17 mouse cellular contexts compared by ENCODE assay signal in the genomic region with DNA sequence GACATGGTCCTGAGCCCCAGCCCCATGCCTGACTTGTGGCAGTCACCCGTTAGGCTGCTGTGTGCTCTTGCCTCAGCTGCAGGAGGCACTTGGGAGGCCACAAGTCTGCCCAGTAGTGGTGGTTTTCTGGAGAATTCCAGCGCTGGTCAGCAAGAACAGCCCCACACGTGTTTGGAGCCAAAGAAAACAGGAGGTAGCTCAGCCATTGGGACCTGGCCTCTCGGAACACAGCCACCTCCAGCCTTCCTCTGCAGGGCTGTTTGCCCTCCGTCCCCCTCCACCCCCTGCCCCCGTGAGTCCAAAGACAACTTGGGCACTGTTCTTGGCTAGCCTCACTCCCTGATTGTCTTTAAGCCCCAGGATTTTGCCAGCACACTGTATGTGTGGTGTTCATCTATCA. TPM values are rescaled to one million over a fixed set of nuclear protein-coding genes. Genes with fewer than 3 reads are reported as not detected.
DNase-seq lines count a peak whose midpoint lies in the region; ATAC-seq and TF ChIP-seq lines count a peak whose summit lies in the region.
"Had no signal": no experiment of that assay in that cellular context is flagged by ENCODE, and none has a peak within 500 bp of the region (broad histone marks: within the 10 kb centered on the region; RNA-seq: fewer than 3 reads in every experiment).

No protein-coding gene starts in this region.

- 0 out of 2 replicates have a peak, but pooled peaks cover 3% of the 10 kb centered on the region for H3K9me3 ChIP-seq in heart, embryonic 16.5 days (replicated peaks; ENCODE audit: control insufficient read depth, low read length)
- no peaks in the 10 kb centered on the region for H3K9me3 ChIP-seq in hindbrain, embryonic 14.5 days (ENCODE audit: control insufficient read depth, low read length)
- H3K9me3 ChIP-seq: embryonic facial prominence, embryonic 13.5 days; forebrain, embryonic 13.5 days had no signal

- peak overlapping the region; percentile 12; the same call in 1 of the 2 replicates for H3K27ac ChIP-seq in heart, embryonic 16.5 days (ENCODE audit: low read length)
- no peak overlapping the region for H3K27ac ChIP-seq in hindbrain, embryonic 14.5 days
- H3K27ac ChIP-seq: embryonic facial prominence, embryonic 13.5 days; forebrain, embryonic 13.5 days; macrophage had no signal

- H3K36me3 ChIP-seq in heart, embryonic 16.5 days (ENCODE audit: control insufficient read depth, insufficient read depth): no peaks in the 10 kb centered on the region
- H3K36me3 ChIP-seq in hindbrain, embryonic 14.5 days (replicated peaks; ENCODE audit: control insufficient read depth, insufficient read depth): no peaks in the 10 kb centered on the region
- H3K36me3 ChIP-seq: embryonic facial prominence, embryonic 13.5 days had no signal

- CTCF ChIA-PET in Patski (lab: Charles Lee): interaction anchor here (0.8 to 2.0 kb wide), 3 partner anchors 11 to 133 kb away, joined by 3 to 9 read pairs (median 4); no protein-coding TSS in a partner anchor

- H3K9ac ChIP-seq in heart, embryonic 16.5 days (ENCODE audit: low read length): no peak overlapping the region
- no peak overlapping the region for H3K9ac ChIP-seq in hindbrain, embryonic 14.5 days
- H3K9ac ChIP-seq: embryonic facial prominence, embryonic 13.5 days; forebrain, embryonic 13.5 days had no signal

- no peak overlapping the region for H3K4me2 ChIP-seq in heart, embryonic 16.5 days (ENCODE audit: low read depth, low read length)
- H3K4me2 ChIP-seq in hindbrain, embryonic 14.5 days (replicated peaks): no peak overlapping the region
- H3K4me2 ChIP-seq: embryonic facial prominence, embryonic 13.5 days; forebrain, embryonic 13.5 days had no signal

- in situ Hi-C loops in Patski (cut with MboI; ENCODE audit: low pct_unique_long_range_greater_than_20kb): loop anchor here (10.0 kb wide), 1 partner anchor 1843 kb away; a partner anchor contains a TSS

- DNase-seq in adrenal gland, postnatal 10 days: peak; percentile 26
- no peak for DNase-seq in adrenal gland, adult 18-20 months (ENCODE audit: low spot score in 2 of 2)
- no peak for DNase-seq in heart, postnatal 4 days
- DNase-seq in Patski (ENCODE audit: low read depth, low spot score): no peak
- DNase-seq in kidney, postnatal 4 days: peak; percentile 18 to 42
- DNase-seq in hindbrain, embryonic 14.5 days (ENCODE audit: low spot score): no peak
- DNase-seq in right cerebral cortex, adult 2 months (ENCODE audit: low spot score in 2 of 2): no peak
- DNase-seq: adrenal gland, postnatal 25 days; layer of hippocampus, adult 9-11 months; lung, adult 18-20 months; midbrain, embryonic 14.5 days; right cerebral cortex, postnatal 4 days had no signal

- 49% methylated on average over 6 of the region's 6 CpGs for WGBS in heart, embryonic 16.5 days
- WGBS in hindbrain, embryonic 14.5 days: 35% methylated on average over 6 of the region's 6 CpGs

- H3K27me3 ChIP-seq in heart, embryonic 16.5 days (ENCODE audit: control insufficient read depth, insufficient read depth, low read length): peaks cover 50% of the 10 kb centered on the region
- no peaks in the 10 kb centered on the region for H3K27me3 ChIP-seq in Patski
- H3K27me3 ChIP-seq in hindbrain, embryonic 14.5 days (ENCODE audit: control insufficient read depth, insufficient read depth, low read length): peaks cover 56% of the 10 kb centered on the region

- H3K4me1 ChIP-seq in heart, embryonic 16.5 days (ENCODE audit: control insufficient read depth, insufficient read depth, low read length): peaks cover 20% of the 10 kb centered on the region
- H3K4me1 ChIP-seq in hindbrain, embryonic 14.5 days (replicated peaks; ENCODE audit: control insufficient read depth, insufficient read depth, low read length): peaks cover 9% of the 10 kb centered on the region

- POLR2A ChIA-PET in Patski (lab: Charles Lee): interaction anchor here (1.4 to 1.6 kb wide), 2 partner anchors 8 to 19 kb away, joined by 6 to 8 read pairs; a partner anchor contains a TSS

- H3K4me3 ChIP-seq in heart, embryonic 16.5 days (ENCODE audit: low read length): no peak overlapping the region
- no peak overlapping the region for H3K4me3 ChIP-seq in hindbrain, embryonic 14.5 days (replicated peaks; ENCODE audit: low read length)
- H3K4me3 ChIP-seq: embryonic facial prominence, embryonic 13.5 days; forebrain, embryonic 13.5 days had no signal

- TF ChIP-seq CTCF in Patski (IDR thresholded peaks at IDR 0.05): no peak

- peak; percentile 42; the same call in 1 of the 2 replicates for ATAC-seq in heart, embryonic 16.5 days (replicated peaks; ENCODE audit: extremely low read depth, insufficient read depth, low FRiP score)
- ATAC-seq in Patski: peak; percentile 63
- no peak for ATAC-seq in hindbrain, embryonic 14.5 days (ENCODE audit: low FRiP score)
- ATAC-seq: forebrain, embryonic 13.5 days had no signal

RNA-seq across cellular contexts. Expression of a gene that starts 1.4 kb away (rescaled TPM):
- 1 to 10 TPM in 1 of 2 experiments, under 1 TPM in 1; 0.97 to 2.0 TPM for total RNA-seq in adrenal gland, postnatal 10 days (2021)
- total RNA-seq in adrenal gland, adult 18-20 months (2021): under 1 TPM in 1 of 2 experiments, not detected in 1; 0.35 TPM
- polyA plus RNA-seq in heart, embryonic 16.5 days (2015; fragmentation: Nextera tagmentation; extraction: Ambion mirVana): 3.0 and 4.3 TPM in 2 replicates
- 1 to 10 TPM; 2.5 to 2.6 TPM for total RNA-seq in heart, postnatal 4 days (2021)
- 0.36 TPM for polyA plus RNA-seq in Patski (2021)
- polyA plus RNA-seq in hindbrain, embryonic 14.5 days (2014; fragmentation: Nextera tagmentation; extraction: Ambion mirVana): 0.10 and 0.27 TPM in 2 replicates
- polyA plus RNA-seq: macrophage had no signal

RNA-seq across cellular contexts. Expression of a gene that starts 18.9 kb away (rescaled TPM):
- total RNA-seq in adrenal gland, postnatal 10 days (2021): 10 to 100 TPM; 49.1 to 51.4 TPM
- 10 to 100 TPM; 64.0 to 70.2 TPM for total RNA-seq in adrenal gland, adult 18-20 months (2021)
- 7.9 and 9.7 TPM in 2 replicates for polyA plus RNA-seq in heart, embryonic 16.5 days (2015; fragmentation: Nextera tagmentation; extraction: Ambion mirVana)
- 10 to 100 TPM; 44.1 to 45.9 TPM for total RNA-seq in heart, postnatal 4 days (2021)
- polyA plus RNA-seq in Patski (2021): 44.5 TPM
- polyA plus RNA-seq in hindbrain, embryonic 14.5 days (2014; fragmentation: Nextera tagmentation; extraction: Ambion mirVana): 17.3 and 17.9 TPM in 2 replicates

RNA-seq across cellular contexts. Expression of a gene that starts 42.3 kb away (rescaled TPM):
- total RNA-seq in adrenal gland, postnatal 10 days (2021): 1 to 10 TPM in 1 of 2 experiments, under 1 TPM in 1; 0.88 to 1.2 TPM
- total RNA-seq in adrenal gland, adult 18-20 months (2021): not detected
- polyA plus RNA-seq in heart, embryonic 16.5 days (2015; fragmentation: Nextera tagmentation; extraction: Ambion mirVana): 0.45 and 1.4 TPM in 2 replicates
- total RNA-seq in heart, postnatal 4 days (2021): under 1 TPM in 1 of 2 experiments, not detected in 1; 0.60 TPM
- polyA plus RNA-seq in Patski (2021): 1.1 TPM
- 0.23 and 3.2 TPM in 2 replicates for polyA plus RNA-seq in hindbrain, embryonic 14.5 days (2014; fragmentation: Nextera tagmentation; extraction: Ambion mirVana)
- total RNA-seq: adrenal gland, postnatal 25 days had no signal
- polyA plus RNA-seq: macrophage; midbrain, embryonic 14.5 days; thymus, postnatal 0 days had no signal

RNA-seq across cellular contexts. Expression of a gene that starts 56.4 kb away (rescaled TPM):
- 1 to 10 TPM; 2.3 to 3.7 TPM for total RNA-seq in adrenal gland, postnatal 10 days (2021)
- 1 to 10 TPM; 2.0 to 2.5 TPM for total RNA-seq in adrenal gland, adult 18-20 months (2021)
- 1.3 TPM in 2 replicates for polyA plus RNA-seq in heart, embryonic 16.5 days (2015; fragmentation: Nextera tagmentation; extraction: Ambion mirVana)
- under 1 TPM; 0.43 to 0.56 TPM for total RNA-seq in heart, postnatal 4 days (2021)
- 2.5 TPM for polyA plus RNA-seq in Patski (2021)
- polyA plus RNA-seq in hindbrain, embryonic 14.5 days (2014; fragmentation: Nextera tagmentation; extraction: Ambion mirVana): 42.9 TPM in 2 replicates
- polyA plus RNA-seq: macrophage had no signal

Comparison
In these comparisons a context has a peak if more than half of its experiments do, and no peak if none do; other contexts are left out.
1. DNase-seq: peak in adrenal gland, postnatal 10 days (single experiment) and kidney, postnatal 4 days (2 of 2); none in adrenal gland, adult 18-20 months (0 of 2), heart, postnatal 4 days (single experiment), Patski (single experiment), hindbrain, embryonic 14.5 days (single experiment) and right cerebral cortex, adult 2 months (0 of 2).